Mouse (Mus musculus): Measurements from ENCODE around the gene Syt6. TPM values are rescaled to one million over a fixed set of nuclear protein-coding genes. Genes with fewer than 3 reads are reported as not detected.
A peak's percentile ranks its signal among the peaks of the same experiment; 100 is the strongest.

The Syt6 gene
- polyA plus RNA-seq, 1 experiment, result 18.5 TPM

DNA sequence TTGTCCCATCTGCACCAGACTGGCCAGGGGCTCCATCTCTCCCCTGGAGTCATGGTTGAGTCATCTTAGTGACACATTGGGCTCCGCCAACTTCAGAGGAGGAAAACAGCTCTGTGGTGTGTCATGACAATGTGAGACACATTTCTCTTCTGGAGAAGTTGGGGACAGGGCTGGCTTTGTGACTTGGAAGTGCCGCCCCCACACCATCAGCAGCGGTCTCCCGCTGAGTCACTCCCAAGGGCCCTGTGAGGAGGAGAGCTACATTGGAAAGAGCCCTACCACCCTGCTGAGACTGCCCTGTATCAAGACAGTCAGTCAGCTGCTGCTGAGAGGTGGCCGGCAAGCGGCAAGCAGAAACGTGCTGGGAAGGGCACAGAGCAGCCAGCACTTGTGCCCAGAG lies 26.0 kb downstream of the Syt6 start:
- TF ChIP-seq POLR2A (IDR thresholded peaks at IDR 0.05; ENCODE audit: borderline replicate concordance, extremely low read depth, insufficient read depth, insufficient read length, poor library complexity, severe bottlenecking) (no peak), CTCF (IDR thresholded peaks at IDR 0.05; ENCODE audit: borderline replicate concordance, extremely low read depth, insufficient read depth, insufficient read length) (no peak)
- DNase-seq (ENCODE audit: low read depth), result no peak

DNA sequence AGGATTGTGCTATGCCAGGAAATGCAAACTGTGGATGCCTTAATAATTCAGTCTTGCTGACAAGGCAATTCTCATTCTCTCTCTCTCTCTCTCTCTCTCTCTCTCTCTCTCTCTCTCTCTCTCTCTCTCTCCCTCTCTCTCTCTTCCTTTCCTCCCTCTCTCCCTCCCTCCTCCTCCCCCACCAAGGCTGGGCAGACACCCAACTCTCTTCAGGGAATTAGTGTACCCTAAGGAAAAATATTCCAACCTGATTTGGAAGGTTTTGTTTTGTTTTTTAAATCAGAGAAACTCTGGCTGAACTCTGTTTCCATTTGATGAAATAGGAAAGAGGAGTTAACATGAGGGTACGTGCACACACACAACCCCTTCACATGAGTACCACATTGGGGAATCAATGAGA lies 26.5 kb downstream of the Syt6 start:
- TF ChIP-seq POLR2A (IDR thresholded peaks at IDR 0.05; ENCODE audit: borderline replicate concordance, extremely low read depth, insufficient read depth, insufficient read length, poor library complexity, severe bottlenecking) (no peak), CTCF (IDR thresholded peaks at IDR 0.05; ENCODE audit: borderline replicate concordance, extremely low read depth, insufficient read depth, insufficient read length) (no peak)
- DNase-seq (ENCODE audit: low read depth), result no peak

DNA sequence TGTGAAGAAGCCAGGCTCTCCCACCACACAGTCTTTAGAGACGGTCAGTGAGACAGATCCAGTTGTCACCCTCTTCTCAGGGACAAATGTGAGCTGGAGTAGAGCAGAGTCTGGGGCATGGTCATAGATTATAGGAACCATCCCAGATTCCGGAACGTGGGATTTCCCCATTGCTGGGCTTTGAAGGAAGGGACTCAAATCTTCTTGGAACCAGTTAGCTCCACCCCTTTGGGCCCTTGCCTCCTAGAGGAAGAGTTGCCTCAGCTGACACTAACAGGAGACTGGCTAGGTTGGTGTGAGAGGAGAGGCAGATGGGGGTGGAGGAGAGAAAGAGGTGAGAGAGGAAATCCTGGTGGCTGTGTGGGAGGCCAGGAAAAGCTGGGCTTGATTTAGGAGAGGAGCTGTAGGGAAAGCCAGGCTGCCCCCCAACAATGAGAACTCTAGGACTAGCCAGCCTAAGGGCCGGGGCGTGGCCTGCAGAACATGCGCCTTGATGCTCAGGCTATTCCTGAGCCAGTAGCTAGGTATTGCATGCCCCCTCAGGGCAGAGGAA lies 31.1 kb downstream of the Syt6 start:
- TF ChIP-seq POLR2A (IDR thresholded peaks at IDR 0.05; ENCODE audit: borderline replicate concordance, extremely low read depth, insufficient read depth, insufficient read length, poor library complexity, severe bottlenecking) (no peak), CTCF (IDR thresholded peaks at IDR 0.05; ENCODE audit: borderline replicate concordance, extremely low read depth, insufficient read depth, insufficient read length) (no peak)

DNA sequence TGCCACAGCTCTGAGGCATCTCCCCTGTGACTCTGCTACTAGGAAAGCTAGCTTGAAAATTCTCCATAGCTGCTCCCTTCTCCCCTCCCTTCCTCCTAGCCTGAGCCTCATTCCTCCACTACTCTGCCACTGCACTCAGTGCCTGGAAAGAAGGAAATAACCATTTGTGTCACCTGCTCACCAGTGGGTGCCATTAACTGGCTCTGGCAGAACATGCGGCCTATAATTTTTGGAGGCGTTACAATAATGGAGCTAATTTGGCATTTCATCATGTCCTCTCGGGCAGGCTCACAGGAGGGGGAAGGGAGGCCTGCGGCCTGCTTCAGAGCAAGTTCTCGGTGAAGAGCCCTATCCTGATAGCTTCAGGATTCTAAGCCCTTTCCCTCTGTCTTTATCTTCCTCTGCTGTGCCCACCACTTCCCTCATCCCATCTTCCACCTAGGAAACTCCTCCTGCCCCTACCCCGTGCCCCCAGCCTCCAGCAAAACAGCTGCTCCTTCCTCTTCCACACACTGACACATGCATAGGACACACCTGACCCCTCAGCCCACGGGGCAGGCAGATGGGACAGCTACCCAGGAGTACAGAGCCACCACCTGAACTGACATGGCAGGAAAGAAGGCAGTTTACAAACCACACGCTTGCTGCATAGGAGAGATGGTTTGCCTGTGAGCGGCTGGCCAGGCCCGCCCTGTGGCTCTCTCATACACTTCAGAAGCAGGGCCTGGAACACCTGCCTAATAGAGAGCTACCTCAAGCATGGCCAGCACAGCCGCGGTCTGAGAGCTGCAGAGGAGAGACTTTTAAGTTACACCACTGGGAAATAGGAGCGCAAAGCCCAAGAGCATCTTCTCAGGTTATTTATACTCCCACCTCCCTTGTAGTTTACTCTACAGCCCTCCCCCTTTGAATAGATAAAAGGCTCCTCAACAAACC lies 31.9 kb downstream of the Syt6 start:
- peak; percentile 57 for DNase-seq (ENCODE audit: low read depth)
- TF ChIP-seq CTCF (IDR thresholded peaks at IDR 0.05; ENCODE audit: borderline replicate concordance, extremely low read depth, insufficient read depth, insufficient read length), result no peak
- no peak for TF ChIP-seq POLR2A (IDR thresholded peaks at IDR 0.05; ENCODE audit: borderline replicate concordance, extremely low read depth, insufficient read depth, insufficient read length, poor library complexity, severe bottlenecking)

More for the DNA sequence above, 31.1 kb downstream of the Syt6 start:
- DNase-seq (ENCODE audit: low read depth), result no peak

DNA sequence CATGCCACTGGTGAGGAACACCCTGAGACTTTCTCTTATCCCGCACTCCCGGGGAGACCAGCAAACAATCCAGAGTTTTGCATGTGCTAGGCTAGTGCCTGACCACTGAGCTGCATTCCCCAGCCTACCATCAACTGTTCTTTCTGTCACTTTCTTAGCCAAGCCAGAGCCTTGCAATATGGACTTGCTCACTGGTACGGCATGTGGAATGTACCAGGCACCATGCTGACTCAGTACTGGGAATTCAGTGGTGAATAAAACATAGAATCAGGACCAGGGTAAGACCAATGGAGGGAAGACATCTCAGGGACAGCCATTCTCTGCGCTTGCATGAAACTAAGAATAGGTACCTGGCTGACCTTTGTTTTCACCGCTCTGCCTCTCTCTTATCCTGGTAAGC lies 35.2 kb downstream of the Syt6 start:
- no peak for DNase-seq (ENCODE audit: low read depth)
- no peak for TF ChIP-seq POLR2A (IDR thresholded peaks at IDR 0.05; ENCODE audit: borderline replicate concordance, extremely low read depth, insufficient read depth, insufficient read length, poor library complexity, severe bottlenecking)
- no peak for TF ChIP-seq CTCF (IDR thresholded peaks at IDR 0.05; ENCODE audit: borderline replicate concordance, extremely low read depth, insufficient read depth, insufficient read length)

DNA sequence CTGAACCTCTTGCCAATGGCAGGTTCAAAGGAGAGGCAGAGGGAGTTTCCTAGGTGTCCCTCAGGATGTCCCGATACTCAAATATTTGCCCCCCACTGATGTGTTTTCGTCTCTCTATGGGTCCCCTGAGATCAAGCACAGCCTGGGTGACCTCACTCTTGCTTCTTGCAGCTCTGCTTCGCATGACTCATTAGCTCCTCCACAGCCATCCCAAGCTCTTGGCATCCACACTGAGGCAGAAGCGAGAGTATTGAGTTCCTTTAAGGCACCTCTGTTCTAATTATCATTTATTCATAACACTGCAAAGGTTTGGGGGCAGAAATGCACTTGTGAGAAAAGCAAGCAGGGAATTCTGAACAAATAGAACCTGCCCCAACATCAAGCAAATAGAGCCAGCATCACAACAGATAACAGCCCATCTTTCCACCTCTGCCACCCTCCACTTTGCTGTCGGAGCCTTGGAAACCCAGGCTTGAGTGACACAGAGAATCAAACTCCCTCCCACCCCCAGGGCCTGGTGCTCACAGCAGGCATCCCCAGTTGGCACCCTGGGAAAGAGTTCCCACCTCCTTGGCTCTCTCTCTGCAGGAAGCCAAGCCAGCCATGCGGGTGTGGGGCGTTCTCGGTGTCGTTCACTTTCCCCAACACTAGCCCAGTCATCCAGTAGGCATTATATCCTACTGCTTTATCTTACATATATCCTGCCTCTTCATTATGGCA lies 37.8 kb downstream of the Syt6 start:
- no peak for TF ChIP-seq CTCF (IDR thresholded peaks at IDR 0.05; ENCODE audit: borderline replicate concordance, extremely low read depth, insufficient read depth, insufficient read length)
- TF ChIP-seq POLR2A (IDR thresholded peaks at IDR 0.05; ENCODE audit: borderline replicate concordance, extremely low read depth, insufficient read depth, insufficient read length, poor library complexity, severe bottlenecking), result no peak
- DNase-seq (ENCODE audit: low read depth), result no peak

DNA sequence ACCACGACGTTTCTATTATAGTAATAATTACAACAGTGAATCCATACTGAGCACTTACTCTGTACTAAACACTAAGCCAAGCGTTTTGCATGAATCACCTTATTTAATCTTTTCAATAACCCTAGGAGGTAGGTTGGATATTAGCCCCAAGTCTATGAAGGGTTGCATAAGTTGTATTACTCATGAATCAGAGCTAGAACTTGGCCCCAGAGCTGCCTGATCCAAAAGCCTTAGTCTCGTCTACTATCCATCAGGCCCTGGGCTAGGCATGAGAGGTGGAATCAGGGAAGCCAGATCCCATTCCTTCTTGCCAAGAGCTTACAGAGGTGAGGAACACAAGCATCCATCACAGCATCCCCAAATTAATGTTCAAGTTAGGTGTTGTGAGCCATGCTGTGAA lies 40.6 kb downstream of the Syt6 start:
- no peak for TF ChIP-seq POLR2A (IDR thresholded peaks at IDR 0.05; ENCODE audit: borderline replicate concordance, extremely low read depth, insufficient read depth, insufficient read length, poor library complexity, severe bottlenecking)
- no peak for TF ChIP-seq CTCF (IDR thresholded peaks at IDR 0.05; ENCODE audit: borderline replicate concordance, extremely low read depth, insufficient read depth, insufficient read length)
- DNase-seq (ENCODE audit: low read depth), result no peak

DNA sequence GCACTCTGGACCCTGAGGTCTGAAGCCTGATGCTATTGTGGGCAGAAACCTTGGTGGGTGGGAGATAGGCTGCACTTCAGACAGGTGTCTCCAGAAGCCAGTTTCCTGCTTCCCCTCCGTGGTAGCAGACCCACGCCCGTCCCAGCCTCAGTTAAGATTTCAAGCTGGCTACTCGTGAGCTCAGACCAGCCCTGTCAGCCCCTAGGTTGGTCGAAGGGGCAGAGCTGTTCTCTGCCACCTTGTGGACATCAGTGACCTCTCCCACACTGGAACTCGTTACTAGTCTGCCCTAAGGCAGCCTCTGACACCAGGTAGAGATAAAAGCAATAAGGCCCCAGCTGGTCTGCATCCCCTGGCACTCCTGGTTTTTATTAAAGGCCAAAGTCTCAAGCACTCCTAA lies 42.0 kb downstream of the Syt6 start:
- no peak for DNase-seq (ENCODE audit: low read depth)
- TF ChIP-seq POLR2A (IDR thresholded peaks at IDR 0.05; ENCODE audit: borderline replicate concordance, extremely low read depth, insufficient read depth, insufficient read length, poor library complexity, severe bottlenecking) (no peak), CTCF (IDR thresholded peaks at IDR 0.05; ENCODE audit: borderline replicate concordance, extremely low read depth, insufficient read depth, insufficient read length) (no peak)

DNA sequence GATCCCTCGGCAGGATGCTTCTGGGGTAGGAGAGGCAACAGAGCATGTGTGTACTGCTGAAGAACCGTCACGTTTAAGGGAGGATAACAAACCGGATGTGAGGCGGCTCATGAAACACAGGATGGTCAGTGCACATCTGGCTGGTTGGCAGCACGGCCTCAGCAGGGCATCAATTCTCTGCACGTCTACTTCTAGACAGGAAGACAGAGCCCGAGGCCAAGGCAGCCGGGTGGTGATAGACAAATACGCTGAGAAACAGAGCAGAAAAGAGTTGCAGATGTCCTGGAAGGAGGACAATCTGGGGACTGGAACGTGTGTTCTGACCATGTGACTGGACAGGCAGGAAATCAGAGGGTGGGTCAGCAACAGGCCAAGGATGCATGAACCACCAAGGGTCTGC lies 45.1 kb downstream of the Syt6 start:
- DNase-seq (ENCODE audit: low read depth), result no peak
- TF ChIP-seq POLR2A (IDR thresholded peaks at IDR 0.05; ENCODE audit: borderline replicate concordance, extremely low read depth, insufficient read depth, insufficient read length, poor library complexity, severe bottlenecking), result no peak
- no peak for TF ChIP-seq CTCF (IDR thresholded peaks at IDR 0.05; ENCODE audit: borderline replicate concordance, extremely low read depth, insufficient read depth, insufficient read length)

DNA sequence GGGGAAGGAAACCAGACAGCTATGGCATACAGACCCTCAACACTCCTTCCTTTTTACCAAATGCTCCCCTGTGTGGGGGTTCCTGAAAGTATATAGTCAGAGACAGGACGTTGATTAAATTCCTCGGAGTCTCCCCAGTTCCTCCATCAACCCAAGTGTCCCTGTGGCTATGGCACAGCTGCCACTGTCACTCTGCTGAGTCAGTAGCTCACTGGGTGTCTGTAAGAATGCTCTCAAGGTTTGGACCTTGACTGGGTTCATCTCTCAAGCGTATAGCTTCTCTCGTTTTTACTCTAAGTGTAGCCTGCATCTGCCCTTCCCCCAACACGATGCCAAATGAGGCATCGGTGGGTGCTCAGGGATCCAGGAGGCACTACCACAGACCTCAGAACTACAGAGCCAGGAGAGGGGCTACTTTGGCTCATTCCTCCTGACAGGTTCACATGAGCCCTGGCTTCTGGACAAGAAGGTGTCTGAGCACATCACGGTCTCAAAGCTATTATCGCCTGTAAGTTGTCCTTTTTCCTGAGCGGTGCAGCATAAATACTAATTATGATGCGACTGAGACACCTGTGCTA lies 49.0 kb downstream of the Syt6 start:
- no peak for TF ChIP-seq POLR2A (IDR thresholded peaks at IDR 0.05; ENCODE audit: borderline replicate concordance, extremely low read depth, insufficient read depth, insufficient read length, poor library complexity, severe bottlenecking)
- TF ChIP-seq CTCF (IDR thresholded peaks at IDR 0.05; ENCODE audit: borderline replicate concordance, extremely low read depth, insufficient read depth, insufficient read length), result no peak
- DNase-seq (ENCODE audit: low read depth), result no peak

DNA sequence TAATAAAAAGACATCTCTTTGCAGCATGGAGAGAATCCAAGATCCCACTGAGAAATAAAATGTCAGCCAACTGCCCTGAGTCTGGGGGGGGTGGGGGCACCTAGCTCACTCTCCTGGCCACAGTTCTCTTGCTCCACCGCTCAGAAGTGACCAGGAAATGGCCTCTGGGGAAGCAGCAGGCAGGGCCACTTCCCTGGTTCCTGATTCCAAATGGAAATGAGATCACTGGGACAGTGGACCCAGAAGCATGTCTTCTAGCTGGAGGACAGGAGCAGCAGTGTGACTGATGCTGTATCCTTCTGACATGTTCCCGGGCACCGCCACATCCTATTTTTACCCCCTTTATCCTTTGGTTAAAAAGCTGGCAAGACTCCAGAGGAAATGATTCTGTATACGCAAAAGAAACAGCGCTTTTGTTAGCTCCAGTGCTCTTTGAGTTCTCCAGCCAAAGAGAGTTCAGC lies 49.6 kb downstream of the Syt6 start:
- DNase-seq (ENCODE audit: low read depth), result peak; percentile 65
- TF ChIP-seq CTCF (IDR thresholded peaks at IDR 0.05; ENCODE audit: borderline replicate concordance, extremely low read depth, insufficient read depth, insufficient read length), result no peak
- no peak for TF ChIP-seq POLR2A (IDR thresholded peaks at IDR 0.05; ENCODE audit: borderline replicate concordance, extremely low read depth, insufficient read depth, insufficient read length, poor library complexity, severe bottlenecking)

All from brain, embryonic 14.5 days (tissue).